Mouse (Mus musculus) lung, adult 2 months (tissue): Measurements from ENCODE around the gene Btd.

Experiments
- CTCF ChIP-seq: fragments of 200-500 bp; IDR thresholded peaks from 2 replicates; pipeline ENCODE4 v1.5.1; 2011; ENCODE audit warnings: mild to moderate bottlenecking, low read length, control low read depth; ENCODE audit not compliant: insufficient read depth
- POLR2A ChIP-seq: fragments of 200-500 bp; IDR thresholded peaks from 2 replicates; pipeline ENCODE4 v1.6.1; 2011; ENCODE audit warnings: low read depth, mild to moderate bottlenecking, control low read depth, low read length, borderline replicate concordance; ENCODE audit errors: extremely low read depth

DNA sequence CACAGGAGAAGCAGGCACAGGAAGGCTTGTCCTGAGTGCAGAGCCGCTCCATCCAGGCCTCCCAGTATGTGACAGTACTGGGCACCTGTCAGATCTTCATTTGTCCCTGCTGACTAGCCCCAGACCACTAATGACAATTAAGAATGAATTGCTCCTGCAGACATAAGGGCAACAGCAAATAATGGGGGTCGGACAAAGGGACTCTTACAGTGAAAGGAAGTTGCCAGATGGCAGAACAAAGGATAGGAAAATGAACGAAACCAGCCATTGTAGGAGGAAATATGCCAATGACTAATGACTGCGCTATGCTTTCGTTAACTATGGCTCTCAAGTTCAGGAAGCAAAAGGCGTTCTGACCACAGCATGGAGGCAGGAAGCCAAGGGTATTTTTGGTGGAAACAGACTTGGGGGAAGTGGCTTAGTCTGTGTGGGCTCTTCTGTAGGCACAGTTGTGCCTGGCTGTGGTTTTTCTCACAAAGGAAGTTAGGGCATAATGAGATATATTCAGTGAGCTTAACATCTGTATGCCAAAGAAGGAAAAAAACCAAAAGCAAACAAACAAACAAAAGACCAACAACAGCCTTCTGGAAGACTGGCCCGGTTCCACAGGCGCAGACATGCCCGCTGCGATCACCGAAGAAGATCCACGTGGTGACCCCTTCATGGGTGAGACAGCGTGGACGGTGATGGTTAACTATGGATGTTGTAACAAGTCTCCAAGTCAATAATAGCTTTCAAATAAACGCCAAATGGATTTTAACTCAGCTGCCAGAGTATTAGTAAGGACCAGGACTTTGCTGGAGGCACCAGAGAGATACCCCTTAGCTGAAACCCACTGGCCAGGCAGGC is 29.0 kb downstream of the Btd start:
- no peak for TF ChIP-seq POLR2A
- TF ChIP-seq CTCF: no peak
